Mouse (Mus musculus): Measurements from ENCODE around the gene Disc1. TPM values are rescaled to one million over a fixed set of nuclear protein-coding genes. Genes with fewer than 3 reads are reported as not detected.

Gene Disc1
- polyA plus RNA-seq, 1 experiment from 2014 or later = 0.19 TPM

- no peak for TF ChIP-seq EP300 (IDR thresholded peaks at IDR 0.05; ENCODE audit: low read depth)
- no peak for TF ChIP-seq CTCF (IDR thresholded peaks at IDR 0.05; ENCODE audit: low read depth)
- Histone ChIP-seq H3K4me1 (ENCODE audit: insufficient read depth) (no peaks in the 10 kb centered on the region), H3K36me3 (replicated peaks; ENCODE audit: insufficient read depth, low read length) (no peaks in the 10 kb centered on the region), H3K4me3 (ENCODE audit: low read depth, low read length) (no peak overlapping the region), H3K27me3 (ENCODE audit: insufficient read depth, low read length) (no peaks in the 10 kb centered on the region), H3K9me3 (ENCODE audit: low read length) (no peaks in the 10 kb centered on the region), H3K9ac (replicated peaks) (no peak overlapping the region), H3K4me2 (ENCODE audit: low read depth, low read length) (no peak overlapping the region), H3K27ac (ENCODE audit: low read depth) (no peak overlapping the region)
- DNase-seq (no peak), ATAC-seq (0 out of 2 replicates have a peak, but pooled peaks have one; percentile 19)
- 86% methylated on average over 1 of the region's 1 CpGs for WGBS (ENCODE audit: insufficient replicate concordance)
These were observed 130.9 kb downstream of the Disc1 start for GRCm38 (mm10) chr8:125184881-125185280.

- ATAC-seq (no peak), DNase-seq (no peak)
- no peak overlapping the region for H3K4me3 ChIP-seq (ENCODE audit: low read depth, low read length)
- no peaks in the 10 kb centered on the region for H3K4me1 ChIP-seq (ENCODE audit: insufficient read depth)
- H3K4me2 ChIP-seq (ENCODE audit: low read depth, low read length) = no peak overlapping the region
- TF ChIP-seq EP300 (IDR thresholded peaks at IDR 0.05; ENCODE audit: low read depth) = no peak
- TF ChIP-seq CTCF (IDR thresholded peaks at IDR 0.05; ENCODE audit: low read depth) = no peak
- whole genome bisulfite sequencing (ENCODE audit: insufficient replicate concordance) = 37% methylated on average over 10 of the region's 10 CpGs
- H3K36me3 ChIP-seq (replicated peaks; ENCODE audit: insufficient read depth, low read length) = no peaks in the 10 kb centered on the region
- no peak overlapping the region for H3K9ac ChIP-seq (replicated peaks)
- H3K9me3 ChIP-seq (ENCODE audit: low read length) = no peaks in the 10 kb centered on the region
- no peaks in the 10 kb centered on the region for H3K27me3 ChIP-seq (ENCODE audit: insufficient read depth, low read length)
- H3K27ac ChIP-seq (ENCODE audit: low read depth) = no peak overlapping the region
These were observed 133.0 kb downstream of the Disc1 start for GRCm38 (mm10) chr8:125187044-125187443.

GRCm38 (mm10) chr8:125193701-125194100 is 139.7 kb downstream of the Disc1 start:
- ATAC-seq (no peak), DNase-seq (no peak)
- H3K9ac ChIP-seq (replicated peaks) = no peak overlapping the region
- H3K9me3 ChIP-seq (ENCODE audit: low read length) = no peaks in the 10 kb centered on the region
- no peaks in the 10 kb centered on the region; the same call in 1 of the 2 replicates for H3K4me1 ChIP-seq (ENCODE audit: insufficient read depth)
- no peak overlapping the region for H3K4me2 ChIP-seq (ENCODE audit: low read depth, low read length)
- H3K27ac ChIP-seq (ENCODE audit: low read depth) = no peak overlapping the region
- H3K4me3 ChIP-seq (ENCODE audit: low read depth, low read length) = no peak overlapping the region
- TF ChIP-seq EP300 (IDR thresholded peaks at IDR 0.05; ENCODE audit: low read depth) = no peak
- TF ChIP-seq CTCF (IDR thresholded peaks at IDR 0.05; ENCODE audit: low read depth) = no peak
- no peaks in the 10 kb centered on the region for H3K36me3 ChIP-seq (replicated peaks; ENCODE audit: insufficient read depth, low read length)
- no peaks in the 10 kb centered on the region for H3K27me3 ChIP-seq (ENCODE audit: insufficient read depth, low read length)
- WGBS (ENCODE audit: insufficient replicate concordance) = 59% methylated on average over 5 of the region's 5 CpGs

- no peak overlapping the region for H3K27ac ChIP-seq (ENCODE audit: low read depth)
- no peak overlapping the region for H3K9ac ChIP-seq (replicated peaks)
- 63% methylated on average over 9 of the region's 9 CpGs for WGBS (ENCODE audit: insufficient replicate concordance)
- H3K4me1 ChIP-seq (ENCODE audit: insufficient read depth) = peaks cover 6% of the 10 kb centered on the region
- H3K36me3 ChIP-seq (replicated peaks; ENCODE audit: insufficient read depth, low read length) = no peaks in the 10 kb centered on the region
- H3K4me3 ChIP-seq (ENCODE audit: low read depth, low read length) = no peak overlapping the region
- H3K4me2 ChIP-seq (ENCODE audit: low read depth, low read length) = no peak overlapping the region
- DNase-seq (no peak), ATAC-seq (no peak)
- no peak for TF ChIP-seq CTCF (IDR thresholded peaks at IDR 0.05; ENCODE audit: low read depth)
- TF ChIP-seq EP300 (IDR thresholded peaks at IDR 0.05; ENCODE audit: low read depth) = no peak
- no peaks in the 10 kb centered on the region for H3K27me3 ChIP-seq (ENCODE audit: insufficient read depth, low read length)
- H3K9me3 ChIP-seq (ENCODE audit: low read length) = no peaks in the 10 kb centered on the region
These were observed 141.1 kb downstream of the Disc1 start for GRCm38 (mm10) chr8:125195121-125195520.

- TF ChIP-seq EP300 (IDR thresholded peaks at IDR 0.05; ENCODE audit: low read depth) (no peak), CTCF (IDR thresholded peaks at IDR 0.05; ENCODE audit: low read depth) (no peak)
- H3K27ac ChIP-seq (ENCODE audit: low read depth) = no peak overlapping the region
- H3K4me3 ChIP-seq (ENCODE audit: low read depth, low read length) = no peak overlapping the region
- H3K36me3 ChIP-seq (replicated peaks; ENCODE audit: insufficient read depth, low read length) = no peaks in the 10 kb centered on the region
- 87% methylated on average over 14 of the region's 14 CpGs for WGBS (ENCODE audit: insufficient replicate concordance)
- no peaks in the 10 kb centered on the region for H3K9me3 ChIP-seq (ENCODE audit: low read length)
- no peaks in the 10 kb centered on the region for H3K27me3 ChIP-seq (ENCODE audit: insufficient read depth, low read length)
- no peak for DNase-seq
- peaks cover 6% of the 10 kb centered on the region for H3K4me1 ChIP-seq (ENCODE audit: insufficient read depth)
- H3K4me2 ChIP-seq (ENCODE audit: low read depth, low read length) = no peak overlapping the region
- no peak for ATAC-seq
- no peak overlapping the region for H3K9ac ChIP-seq (replicated peaks)
These were observed 142.6 kb downstream of the Disc1 start for GRCm38 (mm10) chr8:125196573-125197094.

GRCm38 (mm10) chr8:125197341-125198002 is 143.5 kb downstream of the Disc1 start:
- H3K4me1 ChIP-seq (ENCODE audit: insufficient read depth) = peaks cover 6% of the 10 kb centered on the region
- WGBS (ENCODE audit: insufficient replicate concordance) = 73% methylated on average over 7 of the region's 7 CpGs
- no peak for DNase-seq

More at GRCm38 (mm10) chr8:125197341-125198002, 143.5 kb downstream of the Disc1 start:
- H3K9ac ChIP-seq (replicated peaks) = no peak overlapping the region
- no peak overlapping the region for H3K4me3 ChIP-seq (ENCODE audit: low read depth, low read length)
- H3K27me3 ChIP-seq (ENCODE audit: insufficient read depth, low read length) = no peaks in the 10 kb centered on the region
- H3K4me2 ChIP-seq (ENCODE audit: low read depth, low read length) = no peak overlapping the region
- no peaks in the 10 kb centered on the region for H3K36me3 ChIP-seq (replicated peaks; ENCODE audit: insufficient read depth, low read length)
- no peak overlapping the region for H3K27ac ChIP-seq (ENCODE audit: low read depth)
- ATAC-seq = no peak
- no peak for TF ChIP-seq EP300 (IDR thresholded peaks at IDR 0.05; ENCODE audit: low read depth)
- no peak for TF ChIP-seq CTCF (IDR thresholded peaks at IDR 0.05; ENCODE audit: low read depth)
- no peaks in the 10 kb centered on the region for H3K9me3 ChIP-seq (ENCODE audit: low read length)

Data from liver, postnatal 0 days (tissue).